Mouse (Mus musculus) limb, embryonic 14.5 days (tissue): ENCODE data around the gene 9530077C05Rik. TPM values are rescaled to one million over a fixed set of nuclear protein-coding genes. Genes with fewer than 3 reads are reported as not detected.

Experiments used
- ATAC-seq: fragments of 200-750 bp; cut with Nextera tagmentation; 2 replicates; pipeline ENCODE4 v1.8.0; 2017; ENCODE audit warnings: low read depth, moderate number of reproducible peaks, moderate TSS enrichment; ENCODE audit not compliant: low FRiP score
- DNase-seq: peaks from one replicate; pipeline ENCODE4 v3.0.0-alpha.2; 2015; ENCODE audit warnings: low spot score
- H3K27ac ChIP-seq: fragments of 300-500 bp; sonication (generic); replicated peaks from 2 replicates; pipeline ENCODE4 v1.5.1; 2014; ENCODE audit warnings: low read depth, mild to moderate bottlenecking, low read length, moderate library complexity, mixed read lengths
- H3K27me3 ChIP-seq: fragments of 300-500 bp; sonication (generic); 2 replicates; pipeline ENCODE4 v1.6.1; 2014; ENCODE audit warnings: low read length, mixed read lengths; ENCODE audit not compliant: control insufficient read depth, insufficient read depth
- H3K36me3 ChIP-seq: fragments of 300-500 bp; sonication (generic); 2 replicates; pipeline ENCODE4 v1.6.1; 2014; ENCODE audit warnings: mild to moderate bottlenecking, low read length, moderate library complexity, mixed read lengths; ENCODE audit not compliant: control insufficient read depth, insufficient read depth
- H3K4me1 ChIP-seq: fragments of 300-500 bp; sonication (generic); 2 replicates; pipeline ENCODE4 v1.6.1; 2014; ENCODE audit warnings: antibody characterized with exemption, low read length, mixed read lengths; ENCODE audit not compliant: control insufficient read depth, insufficient read depth
- H3K4me2 ChIP-seq: fragments of 300-500 bp; sonication (generic); replicated peaks from 2 replicates; pipeline ENCODE4 v1.6.1; 2014; ENCODE audit warnings: low read depth, mild to moderate bottlenecking, low read length, moderate library complexity; ENCODE audit not compliant: severe bottlenecking
- H3K4me3 ChIP-seq: fragments of 300-500 bp; sonication (generic); replicated peaks from 2 replicates; pipeline ENCODE4 v1.5.1; 2014; ENCODE audit warnings: low read length
- H3K9ac ChIP-seq: fragments of 300-500 bp; sonication (generic); 2 replicates; pipeline ENCODE4 v1.6.1; 2014; ENCODE audit warnings: mild to moderate bottlenecking, low read depth, low read length, moderate library complexity; ENCODE audit not compliant: severe bottlenecking
- H3K9me3 ChIP-seq: fragments of 300-500 bp; sonication (generic); 2 replicates; pipeline ENCODE4 v1.6.1; 2016; ENCODE audit warnings: low read length; ENCODE audit not compliant: control insufficient read depth
- POLR2A ChIP-seq: fragments of 200-500 bp; IDR thresholded peaks from 2 replicates; pipeline ENCODE4 v1.8.0; 2012; ENCODE audit warnings: inconsistent platforms, mild to moderate bottlenecking, moderate library complexity, borderline replicate concordance; ENCODE audit not compliant: insufficient read depth, insufficient read length; ENCODE audit errors: extremely low read depth
- WGBS: fragments of 180-500 bp; shearing (Covaris S2); extraction: QIAGEN DNeasy Blood & Tissue Kit; methylation state at CpG from one replicate; pipeline ENCODE4 v1.1.7; 2014; 5-methylcytosine and 5-hydroxymethylcytosine counted together
- polyA plus RNA-seq, 2 experiments: library from polyadenylated mRNA; depleted of rRNA in 1 of 2; stranded (reverse) in 1 of 2; unstranded in 1 of 2; fragments of >200 nt; fragmentation: Nextera tagmentation in 1 of 2; extraction: Ambion mirVana in 1 of 2; gene quantifications; 2 replicates each; pipeline versions ENCODE4 v1.2.1 to v1.2.3; 2012 to 2014

The 9530077C05Rik gene
- polyA plus RNA-seq (2012; rRNA removed) (3.6 and 3.7 TPM in 2 replicates), polyA plus RNA-seq (2014; fragmentation: Nextera tagmentation; extraction: Ambion mirVana) (4.8 and 5.2 TPM in 2 replicates)

- TF ChIP-seq POLR2A, result 0 out of 2 replicates have a peak, but pooled peaks have one; percentile 28
- peak within 1 kb of the TSS; percentile 83 for H3K4me2 ChIP-seq
- ATAC-seq (peak; percentile 99), DNase-seq (peak; percentile 97)
- H3K27me3 ChIP-seq, result no peaks in the 10 kb centered on the region
- WGBS, result under 1% methylated on average over 43 of the region's 43 CpGs
- peak within 1 kb of the TSS; percentile 61 for H3K9ac ChIP-seq
- H3K9me3 ChIP-seq, result no peaks in the 10 kb centered on the region
- H3K36me3 ChIP-seq, result no peaks in the 10 kb centered on the region
- H3K4me3 ChIP-seq, result peak within 1 kb of the TSS; percentile 58
- H3K4me1 ChIP-seq, result no peaks in the 10 kb centered on the region
- 0 out of 2 replicates have a peak within 1 kb of the TSS, but pooled peaks have one; percentile 19 for H3K27ac ChIP-seq
These were observed at the start of gene 9530077C05Rik for GRCm38 (mm10) chr9:22411002-22411857. TSS of gene 9530077C05Rik (plus strand) at chr9:22411513.

- Histone ChIP-seq H3K9ac (no peak overlapping the region), H3K27me3 (no peaks in the 10 kb centered on the region), H3K9me3 (no peaks in the 10 kb centered on the region), H3K4me1 (no peaks in the 10 kb centered on the region), H3K36me3 (peaks cover 72% of the 10 kb centered on the region), H3K4me3 (no peak overlapping the region), H3K27ac (no peak overlapping the region), H3K4me2 (no peak overlapping the region)
- ATAC-seq (no peak), DNase-seq (no peak)
- 96% methylated on average over 2 of the region's 2 CpGs for WGBS
- no peak for TF ChIP-seq POLR2A
These were observed 45.1 kb upstream of the 9530077C05Rik start for GRCm38 (mm10) chr9:22366221-22366620.

GRCm38 (mm10) chr9:22366621-22367020 lies 44.7 kb upstream of the 9530077C05Rik start:
- peaks cover 73% of the 10 kb centered on the region for H3K36me3 ChIP-seq
- H3K4me3 ChIP-seq, result no peak overlapping the region
- H3K4me1 ChIP-seq, result no peaks in the 10 kb centered on the region
- TF ChIP-seq POLR2A, result no peak
- ATAC-seq (no peak), DNase-seq (no peak)
- no peak overlapping the region for H3K27ac ChIP-seq
- no peak overlapping the region for H3K4me2 ChIP-seq
- no peaks in the 10 kb centered on the region for H3K27me3 ChIP-seq
- no peak overlapping the region for H3K9ac ChIP-seq
- no peaks in the 10 kb centered on the region for H3K9me3 ChIP-seq
- 96% methylated on average over 10 of the region's 10 CpGs for WGBS

- H3K9me3 ChIP-seq, result no peaks in the 10 kb centered on the region
- TF ChIP-seq POLR2A, result no peak
- no peak overlapping the region for H3K9ac ChIP-seq
- 85% methylated on average over 6 of the region's 6 CpGs for WGBS
- ATAC-seq, result no peak
- no peaks in the 10 kb centered on the region for H3K27me3 ChIP-seq
- no peak overlapping the region for H3K4me2 ChIP-seq
- no peak overlapping the region for H3K4me3 ChIP-seq
- no peak overlapping the region for H3K27ac ChIP-seq
- DNase-seq, result no peak
- no peaks in the 10 kb centered on the region for H3K4me1 ChIP-seq
- H3K36me3 ChIP-seq, result peaks cover 76% of the 10 kb centered on the region
These were observed 43.3 kb upstream of the 9530077C05Rik start for GRCm38 (mm10) chr9:22368030-22368429.

- WGBS, result 97% methylated on average over 4 of the region's 4 CpGs
- ATAC-seq (no peak), DNase-seq (no peak)
- H3K27ac ChIP-seq, result no peak overlapping the region
- H3K36me3 ChIP-seq, result peaks cover 75% of the 10 kb centered on the region
- H3K4me1 ChIP-seq, result no peaks in the 10 kb centered on the region
- no peak overlapping the region for H3K4me2 ChIP-seq
- H3K4me3 ChIP-seq, result no peak overlapping the region
- no peak overlapping the region for H3K9ac ChIP-seq
- H3K27me3 ChIP-seq, result no peaks in the 10 kb centered on the region
- TF ChIP-seq POLR2A, result no peak
- H3K9me3 ChIP-seq, result no peaks in the 10 kb centered on the region
These were observed 38.6 kb upstream of the 9530077C05Rik start for GRCm38 (mm10) chr9:22372760-22373159.
